Mouse (Mus musculus) thymus, postnatal 0 days (tissue): ENCODE measurements around the gene Tmem206. TPM values are rescaled to one million over a fixed set of nuclear protein-coding genes. Genes with fewer than 3 reads are reported as not detected.

Experiments used
- DNase-seq: peaks from one replicate; pipeline ENCODE4 v3.0.0-alpha.2; 2015; ENCODE audit warnings: low spot score
- polyA plus RNA-seq: library from polyadenylated mRNA; unstranded; fragments of >200 nt; fragmentation: Nextera tagmentation; extraction: Ambion mirVana; gene quantifications from 2 replicates; pipeline ENCODE4 v1.2.1, GENCODE M21; 2015

Tmem206 gene
- polyA plus RNA-seq, 1 experiment from 2014 or later, result 20.3 TPM

- DNase-seq, result no peak
Observed at GRCm38 (mm10) chr1:191307766-191308455, 17.8 kb upstream of the Tmem206 start.

GRCm38 (mm10) chr1:191311296-191311898, 14.3 kb upstream of the Tmem206 start:
- DNase-seq, result no peak

- peak; percentile 88 for DNase-seq
Observed at GRCm38 (mm10) chr1:191312513-191312941, 13.2 kb upstream of the Tmem206 start.

- peak; percentile 26 for DNase-seq
Observed at GRCm38 (mm10) chr1:191313158-191313557, 12.6 kb upstream of the Tmem206 start.

GRCm38 (mm10) chr1:191313926-191314325, 11.8 kb upstream of the Tmem206 start:
- DNase-seq, result no peak

- no peak for DNase-seq
Observed at GRCm38 (mm10) chr1:191316818-191317217, 8.9 kb upstream of the Tmem206 start.

GRCm38 (mm10) chr1:191317591-191318196, 8.0 kb upstream of the Tmem206 start, which contains the start of gene Nenf:
Gene Nenf (minus strand): TSS chr1:191318194.
- DNase-seq, result peak; percentile 71

- no peak for DNase-seq
Observed at GRCm38 (mm10) chr1:191318686-191319085, 7.0 kb upstream of the Tmem206 start.

GRCm38 (mm10) chr1:191323381-191323780, 2.3 kb upstream of the Tmem206 start:
- no peak for DNase-seq

GRCm38 (mm10) chr1:191324733-191325590, 750 bp upstream of the Tmem206 start:
- peak; percentile 14 for DNase-seq

GRCm38 (mm10) chr1:191326233-191326882, 646 bp downstream of the Tmem206 start:
- peak; percentile 66 for DNase-seq

- DNase-seq, result no peak
Observed at GRCm38 (mm10) chr1:191327258-191327657, 1.5 kb downstream of the Tmem206 start.

GRCm38 (mm10) chr1:191328019-191328441, 2.3 kb downstream of the Tmem206 start:
- DNase-seq, result peak; percentile 13

GRCm38 (mm10) chr1:191330356-191330755, 4.6 kb downstream of the Tmem206 start:
- no peak for DNase-seq

- DNase-seq, result no peak
Observed at GRCm38 (mm10) chr1:191334500-191334899, 8.8 kb downstream of the Tmem206 start.

GRCm38 (mm10) chr1:191339876-191340275, 14.2 kb downstream of the Tmem206 start:
- no peak for DNase-seq

- DNase-seq, result no peak
Observed at GRCm38 (mm10) chr1:191340530-191340929, 14.8 kb downstream of the Tmem206 start.

- DNase-seq, result no peak
Observed at GRCm38 (mm10) chr1:191347602-191348001, 21.9 kb downstream of the Tmem206 start.

GRCm38 (mm10) chr1:191348592-191348991, 22.9 kb downstream of the Tmem206 start:
- DNase-seq, result no peak

- no peak for DNase-seq
Observed at GRCm38 (mm10) chr1:191348996-191349395, 23.3 kb downstream of the Tmem206 start.

GRCm38 (mm10) chr1:191349486-191350037, 23.9 kb downstream of the Tmem206 start:
- no peak for DNase-seq
